Mouse (Mus musculus) inflammation-experienced regulatory T-cells, adult 6 months (primary cell): Measurements from ENCODE around the gene 4930562C15Rik. TPM values are rescaled to one million over a fixed set of nuclear protein-coding genes. Genes with fewer than 3 reads are reported as not detected.

ENCODE experiments used
- ATAC-seq: one replicate; pipeline ENCODE4 v1.8.0; 2017
- polyA plus RNA-seq, 3 experiments: library from polyadenylated mRNA; unstranded; fragments of 100-300 nt; shearing (Covaris generic); gene quantifications; one replicate each; pipeline ENCODE4 v1.2.1; 2017

Gene 4930562C15Rik
- polyA plus RNA-seq, 3 experiments from 2014 or later: 0.79 to 2.9 (median 1.3) TPM

GRCm38 (mm10) chr16:4892171-4892570, 57.0 kb downstream of the 4930562C15Rik start:
- no peak for ATAC-seq

GRCm38 (mm10) chr16:4894201-4894908, 59.1 kb downstream of the 4930562C15Rik start:
- no peak for ATAC-seq

GRCm38 (mm10) chr16:4896249-4897027, 61.2 kb downstream of the 4930562C15Rik start:
- no peak for ATAC-seq

GRCm38 (mm10) chr16:4897146-4897730, 62.0 kb downstream of the 4930562C15Rik start:
- ATAC-seq: no peak

- ATAC-seq: no peak
These were observed 63.7 kb downstream of the 4930562C15Rik start for GRCm38 (mm10) chr16:4898881-4899280.

- no peak for ATAC-seq
These were observed 64.5 kb downstream of the 4930562C15Rik start for GRCm38 (mm10) chr16:4899711-4900110.

GRCm38 (mm10) chr16:4901167-4901566, 66.0 kb downstream of the 4930562C15Rik start:
- ATAC-seq: no peak

GRCm38 (mm10) chr16:4902390-4902789, 67.2 kb downstream of the 4930562C15Rik start:
- ATAC-seq: no peak

GRCm38 (mm10) chr16:4903491-4904102, 68.4 kb downstream of the 4930562C15Rik start:
- no peak for ATAC-seq

GRCm38 (mm10) chr16:4904878-4905277, 69.7 kb downstream of the 4930562C15Rik start:
- no peak for ATAC-seq

- ATAC-seq: no peak
These were observed 70.4 kb downstream of the 4930562C15Rik start for GRCm38 (mm10) chr16:4905591-4905990.

GRCm38 (mm10) chr16:4906559-4906958, 71.3 kb downstream of the 4930562C15Rik start:
- ATAC-seq: no peak

GRCm38 (mm10) chr16:4907386-4907785, 72.2 kb downstream of the 4930562C15Rik start:
- ATAC-seq: no peak

- ATAC-seq: peak; percentile 71
These were observed 72.8 kb downstream of the 4930562C15Rik start for GRCm38 (mm10) chr16:4907972-4908371.

- ATAC-seq: no peak
These were observed 74.5 kb downstream of the 4930562C15Rik start for GRCm38 (mm10) chr16:4909745-4910144.

- ATAC-seq: no peak
These were observed 75.5 kb downstream of the 4930562C15Rik start for GRCm38 (mm10) chr16:4910758-4911157.

- no peak for ATAC-seq
These were observed 76.9 kb downstream of the 4930562C15Rik start for GRCm38 (mm10) chr16:4912074-4912648.

GRCm38 (mm10) chr16:4912907-4913782, 77.9 kb downstream of the 4930562C15Rik start:
- peak; percentile 36 for ATAC-seq

- ATAC-seq: peak; percentile 89
These were observed 78.8 kb downstream of the 4930562C15Rik start for GRCm38 (mm10) chr16:4913783-4914735.

GRCm38 (mm10) chr16:4915931-4916330, 80.7 kb downstream of the 4930562C15Rik start:
- ATAC-seq: no peak
